Mouse (Mus musculus): ENCODE results near the gene Dus1l.

GRCm38 (mm10) chr11:120798244-120798643, 2.0 kb upstream of the Dus1l start:
- TF ChIP-seq CTCF (IDR thresholded peaks at IDR 0.05) (no peak), POLR2A (IDR thresholded peaks at IDR 0.05; ENCODE audit: insufficient read depth, low read depth, low read length) (no peak), EP300 (IDR thresholded peaks at IDR 0.05; ENCODE audit: insufficient read depth, low read depth, low read length) (no peak)

Data from heart, adult 2 months (tissue).